Mouse (Mus musculus) limb, embryonic 11.5 days (tissue): ENCODE results near the gene Fxyd4. TPM values are rescaled to one million over a fixed set of nuclear protein-coding genes. Genes with fewer than 3 reads are reported as not detected.
A peak's percentile ranks its signal among the peaks of the same experiment; 100 is the strongest.

Experiments used
- ATAC-seq: fragments of 200-750 bp; cut with Nextera tagmentation; 2 replicates; pipeline ENCODE4 v1.8.0; 2017; ENCODE audit warnings: low read depth; ENCODE audit not compliant: insufficient number of reproducible peaks, low FRiP score, low TSS enrichment
- DNase-seq: peaks from one replicate; pipeline ENCODE4 v3.0.0-alpha.2; 2015; ENCODE audit warnings: low spot score
- H3K27ac ChIP-seq: fragments of 300-500 bp; sonication (generic); replicated peaks from 2 replicates; pipeline ENCODE4 v1.5.1; 2014; ENCODE audit warnings: low read depth, mild to moderate bottlenecking, low read length
- H3K27me3 ChIP-seq: fragments of 300-500 bp; sonication (generic); 2 replicates; pipeline ENCODE4 v1.6.1; 2014; ENCODE audit warnings: mild to moderate bottlenecking, low read length, mixed read lengths; ENCODE audit not compliant: control insufficient read depth, insufficient read depth
- H3K36me3 ChIP-seq: fragments of 300-500 bp; sonication (generic); 2 replicates; pipeline ENCODE4 v1.6.1; 2014; ENCODE audit warnings: mild to moderate bottlenecking, low read length, moderate library complexity, mixed read lengths; ENCODE audit not compliant: control insufficient read depth, insufficient read depth
- H3K4me1 ChIP-seq: fragments of 300-500 bp; sonication (generic); 2 replicates; pipeline ENCODE4 v1.6.1; 2014; ENCODE audit warnings: low read length, mixed read lengths; ENCODE audit not compliant: control insufficient read depth, insufficient read depth
- H3K4me2 ChIP-seq: fragments of 300-500 bp; sonication (generic); 2 replicates; pipeline ENCODE4 v1.6.1; 2014; ENCODE audit warnings: low read depth, mild to moderate bottlenecking, moderate library complexity; ENCODE audit not compliant: severe bottlenecking
- H3K4me3 ChIP-seq: fragments of 300-500 bp; sonication (generic); 2 replicates; pipeline ENCODE4 v1.5.1; 2014; ENCODE audit warnings: low read depth, low read length
- H3K9ac ChIP-seq: fragments of 300-500 bp; sonication (generic); 2 replicates; pipeline ENCODE4 v1.6.1; 2014; ENCODE audit warnings: mild to moderate bottlenecking, low read length
- H3K9me3 ChIP-seq: fragments of 300-500 bp; sonication (generic); 2 replicates; pipeline ENCODE4 v1.6.1; 2016; ENCODE audit warnings: low read length; ENCODE audit not compliant: control insufficient read depth
- WGBS: fragments of 180-500 bp; shearing (Covaris S2); extraction: QIAGEN DNeasy Blood & Tissue Kit; methylation state at CpG from one replicate; pipeline ENCODE4 v1.1.7; 2014; 5-methylcytosine and 5-hydroxymethylcytosine counted together
- polyA plus RNA-seq: library from polyadenylated mRNA; unstranded; fragments of >200 nt; fragmentation: Nextera tagmentation; extraction: Ambion mirVana; gene quantifications from 2 replicates; pipeline ENCODE4 v1.2.1, GENCODE M21; 2014

Fxyd4 gene
- polyA plus RNA-seq, 1 experiment from 2014 or later, result 2.0 TPM

- peaks cover 12% of the 10 kb centered on the region; the same call in 1 of the 2 replicates for H3K4me1 ChIP-seq
- ATAC-seq (no peak), DNase-seq (no peak)
- H3K4me3 ChIP-seq, result no peak overlapping the region
- H3K9me3 ChIP-seq, result no peaks in the 10 kb centered on the region
- H3K27me3 ChIP-seq, result no peaks in the 10 kb centered on the region
- no peak overlapping the region for H3K4me2 ChIP-seq
- H3K36me3 ChIP-seq, result no peaks in the 10 kb centered on the region
- H3K9ac ChIP-seq, result no peak overlapping the region
- no peak overlapping the region for H3K27ac ChIP-seq
Measured at GRCm38 (mm10) chr6:117914541-117914940, 23.0 kb downstream of the Fxyd4 start.

GRCm38 (mm10) chr6:117910120-117910661 is 27.3 kb downstream of the Fxyd4 start:
- Histone ChIP-seq H3K27me3 (no peaks in the 10 kb centered on the region), H3K9ac (no peak overlapping the region), H3K4me2 (no peak overlapping the region), H3K4me3 (no peak overlapping the region), H3K9me3 (no peaks in the 10 kb centered on the region), H3K27ac (no peak overlapping the region), H3K36me3 (no peaks in the 10 kb centered on the region), H3K4me1 (peaks cover 5% of the 10 kb centered on the region)
- DNase-seq (no peak), ATAC-seq (no peak)
- WGBS, result 79% methylated on average over 6 of the region's 6 CpGs

- peak overlapping the region; percentile 96 for H3K9ac ChIP-seq
- peak overlapping the region; percentile 100 for H3K4me3 ChIP-seq
- H3K4me1 ChIP-seq, result peaks cover 5% of the 10 kb centered on the region
- no peaks in the 10 kb centered on the region for H3K36me3 ChIP-seq
- 2% methylated on average over 14 of the region's 14 CpGs for WGBS
- DNase-seq (no peak), ATAC-seq (no peak)
- peak overlapping the region; percentile 54 for H3K4me2 ChIP-seq
- no peak overlapping the region for H3K27ac ChIP-seq
- H3K9me3 ChIP-seq, result no peaks in the 10 kb centered on the region
- no peaks in the 10 kb centered on the region for H3K27me3 ChIP-seq
Measured at GRCm38 (mm10) chr6:117908424-117908900, 29.0 kb downstream of the Fxyd4 start.

GRCm38 (mm10) chr6:117907979-117908355 is 29.5 kb downstream of the Fxyd4 start:
- Histone ChIP-seq H3K27me3 (no peaks in the 10 kb centered on the region), H3K4me3 (peak overlapping the region; percentile 100), H3K4me2 (peak overlapping the region; percentile 54), H3K4me1 (peaks cover 5% of the 10 kb centered on the region), H3K27ac (peak overlapping the region; percentile 87; the same call in 1 of the 2 replicates), H3K9me3 (no peaks in the 10 kb centered on the region), H3K36me3 (no peaks in the 10 kb centered on the region), H3K9ac (peak overlapping the region; percentile 96)
- no peak for ATAC-seq
- no peak for DNase-seq
- 0% methylated on average over 26 of the region's 26 CpGs for WGBS

GRCm38 (mm10) chr6:117907301-117907978 is 30.1 kb downstream of the Fxyd4 start:
- DNase-seq, result peak; percentile 88
- peak overlapping the region; percentile 96 for H3K9ac ChIP-seq
- H3K36me3 ChIP-seq, result no peaks in the 10 kb centered on the region
- H3K27me3 ChIP-seq, result no peaks in the 10 kb centered on the region
- WGBS, result under 1% methylated on average over 58 of the region's 77 CpGs
- H3K27ac ChIP-seq, result peak overlapping the region; percentile 87
- peak overlapping the region; percentile 54 for H3K4me2 ChIP-seq
- H3K9me3 ChIP-seq, result no peaks in the 10 kb centered on the region
- ATAC-seq, result peak; percentile 64
- peaks cover 5% of the 10 kb centered on the region for H3K4me1 ChIP-seq
- peak overlapping the region; percentile 100 for H3K4me3 ChIP-seq

GRCm38 (mm10) chr6:117906590-117907271 is 30.8 kb downstream of the Fxyd4 start:
- under 1% methylated on average over 55 of the region's 68 CpGs for WGBS
- Histone ChIP-seq H3K4me2 (peak overlapping the region; percentile 54), H3K4me1 (peaks cover 5% of the 10 kb centered on the region), H3K36me3 (no peaks in the 10 kb centered on the region), H3K9ac (peak overlapping the region; percentile 96), H3K27me3 (no peaks in the 10 kb centered on the region), H3K27ac (peak overlapping the region; percentile 87), H3K4me3 (peak overlapping the region; percentile 100), H3K9me3 (no peaks in the 10 kb centered on the region)
- DNase-seq, result peak; percentile 98
- peak; percentile 96 for ATAC-seq

- Histone ChIP-seq H3K4me3 (peak overlapping the region; percentile 100), H3K9ac (peak overlapping the region; percentile 72), H3K4me2 (peak overlapping the region; percentile 46), H3K4me1 (peaks cover 5% of the 10 kb centered on the region), H3K36me3 (no peaks in the 10 kb centered on the region), H3K27ac (peak overlapping the region; percentile 52; the same call in 1 of the 2 replicates), H3K27me3 (no peaks in the 10 kb centered on the region), H3K9me3 (no peaks in the 10 kb centered on the region)
- no peak for DNase-seq
- 0 out of 2 replicates have a peak, but pooled peaks have one; percentile 5 for ATAC-seq
- whole genome bisulfite sequencing, result under 1% methylated on average over 25 of the region's 25 CpGs
Measured at GRCm38 (mm10) chr6:117906015-117906531, 31.4 kb downstream of the Fxyd4 start.

- H3K4me2 ChIP-seq, result peak overlapping the region; percentile 46
- H3K4me1 ChIP-seq, result peaks cover 5% of the 10 kb centered on the region
- DNase-seq, result peak; percentile 41
- no peaks in the 10 kb centered on the region for H3K36me3 ChIP-seq
- H3K27ac ChIP-seq, result 0 out of 2 replicates have a peak overlapping the region, but pooled peaks have one; percentile 30
- no peak for ATAC-seq
- H3K4me3 ChIP-seq, result peak overlapping the region; percentile 100; the same call in 1 of the 2 replicates
- H3K9ac ChIP-seq, result peak overlapping the region; percentile 49
- WGBS, result 22% methylated on average over 4 of the region's 4 CpGs
- no peaks in the 10 kb centered on the region for H3K9me3 ChIP-seq
- no peaks in the 10 kb centered on the region for H3K27me3 ChIP-seq
Measured at GRCm38 (mm10) chr6:117905260-117905930, 32.1 kb downstream of the Fxyd4 start.
